Mouse (Mus musculus): ENCODE data around the gene Pik3r3. TPM values are rescaled to one million over a fixed set of nuclear protein-coding genes. Genes with fewer than 3 reads are reported as not detected.

Gene Pik3r3
- polyA plus RNA-seq (2014; fragmentation: Nextera tagmentation; extraction: Ambion mirVana) = 75.9 and 103 TPM in 2 replicates

DNA sequence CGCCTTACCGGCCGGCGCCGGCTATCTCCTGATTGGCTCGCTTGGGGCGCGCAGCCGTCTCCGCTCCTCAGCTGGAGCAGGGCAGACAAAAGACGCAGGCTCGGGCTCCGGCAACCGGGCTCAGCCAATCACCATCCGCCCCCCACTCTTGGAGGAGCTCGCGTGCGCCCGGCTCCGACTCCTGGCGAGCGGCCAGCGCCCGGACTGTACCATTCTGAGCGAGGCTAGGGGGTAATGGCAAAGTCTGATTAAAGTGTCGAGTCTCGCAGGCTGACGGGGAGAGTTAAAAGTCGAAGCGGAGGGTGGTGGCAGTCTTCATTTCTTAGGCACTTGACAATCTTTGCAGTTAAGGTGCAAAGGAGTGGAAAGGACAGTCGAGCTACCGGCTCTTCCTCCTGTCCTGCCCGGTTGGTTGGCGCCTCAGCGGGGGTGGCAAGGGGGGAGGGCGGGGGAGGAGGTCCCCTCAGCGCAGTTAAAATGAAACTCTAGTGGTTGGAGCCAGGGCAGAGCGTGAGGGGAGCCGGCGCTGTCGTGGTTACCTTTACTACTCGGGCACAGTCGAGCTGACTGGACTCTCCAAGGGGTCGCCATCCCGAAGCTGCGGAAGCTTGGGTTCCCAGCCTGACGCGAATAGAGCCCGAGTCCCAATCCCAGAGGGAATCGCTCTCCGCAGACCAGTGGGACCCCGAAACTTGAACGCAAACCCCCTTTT lies at the start of gene Pik3r3:
TSS of gene Pik3r3 (plus strand) at position 479 of the 712 bp plus-strand sequence.
- Histone ChIP-seq H3K4me3 (ENCODE audit: low read depth, low read length) (peak within 1 kb of the TSS; percentile 82), H3K27me3 (ENCODE audit: control insufficient read depth, insufficient read depth, low read length) (no peaks in the 10 kb centered on the region), H3K9me3 (ENCODE audit: control insufficient read depth, low read length) (no peaks in the 10 kb centered on the region), H3K27ac (ENCODE audit: low read depth, low read length) (peak within 1 kb of the TSS; percentile 100), H3K4me1 (replicated peaks; ENCODE audit: control insufficient read depth, insufficient read depth, low read length) (no peaks in the 10 kb centered on the region; the same call in 1 of the 2 replicates), H3K36me3 (ENCODE audit: control insufficient read depth, insufficient read depth, low read length) (no peaks in the 10 kb centered on the region), H3K9ac (ENCODE audit: low read depth, low read length) (peak within 1 kb of the TSS; percentile 97), H3K4me2 (replicated peaks; ENCODE audit: low read depth, low read length) (peak within 1 kb of the TSS; percentile 64)
- ATAC-seq (ENCODE audit: low FRiP score) (peak; percentile 99), DNase-seq (ENCODE audit: low spot score) (peak; percentile 95)
- WGBS = under 1% methylated on average over 49 of the region's 53 CpGs

DNA sequence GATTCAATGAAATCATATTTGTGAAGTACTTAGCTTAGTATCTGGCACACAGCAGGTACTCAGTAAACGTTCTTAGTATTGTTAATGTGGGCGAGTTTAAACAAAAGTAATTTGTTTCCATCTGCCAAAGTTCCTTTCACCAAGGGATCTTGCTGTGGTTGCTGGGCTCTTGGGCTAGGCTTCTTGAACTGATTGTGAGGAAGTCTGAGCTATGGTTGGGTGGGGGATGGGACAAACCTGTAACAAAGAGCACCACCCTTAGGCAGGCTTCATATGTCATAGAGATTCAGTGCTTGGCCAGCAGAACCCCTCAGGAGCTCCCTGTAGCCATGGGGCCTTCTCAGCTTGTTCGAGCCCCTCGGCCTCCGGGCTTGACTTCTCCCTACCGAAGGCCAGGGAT lies 48.3 kb upstream of the Pik3r3 start, which contains the start of the genes 1700042G07Rik and Gm49337:
TSS of gene 1700042G07Rik (plus strand) at position 301 of the 400 bp plus-strand sequence.
TSS of gene Gm49337 (plus strand) at position 313 of the 400 bp plus-strand sequence.
- WGBS = 88% methylated on average over 6 of the region's 6 CpGs
- Histone ChIP-seq H3K4me2 (replicated peaks; ENCODE audit: low read depth, low read length) (no peak within 1 kb of the TSS), H3K4me1 (replicated peaks; ENCODE audit: control insufficient read depth, insufficient read depth, low read length) (peaks cover 6% of the 10 kb centered on the region), H3K9ac (ENCODE audit: low read depth, low read length) (no peak within 1 kb of the TSS), H3K27me3 (ENCODE audit: control insufficient read depth, insufficient read depth, low read length) (no peaks in the 10 kb centered on the region), H3K27ac (ENCODE audit: low read depth, low read length) (no peak within 1 kb of the TSS), H3K36me3 (ENCODE audit: control insufficient read depth, insufficient read depth, low read length) (no peaks in the 10 kb centered on the region), H3K4me3 (ENCODE audit: low read depth, low read length) (no peak within 1 kb of the TSS), H3K9me3 (ENCODE audit: control insufficient read depth, low read length) (no peaks in the 10 kb centered on the region)
- ATAC-seq (ENCODE audit: low FRiP score) = no peak
- DNase-seq (ENCODE audit: low spot score) = no peak

DNA sequence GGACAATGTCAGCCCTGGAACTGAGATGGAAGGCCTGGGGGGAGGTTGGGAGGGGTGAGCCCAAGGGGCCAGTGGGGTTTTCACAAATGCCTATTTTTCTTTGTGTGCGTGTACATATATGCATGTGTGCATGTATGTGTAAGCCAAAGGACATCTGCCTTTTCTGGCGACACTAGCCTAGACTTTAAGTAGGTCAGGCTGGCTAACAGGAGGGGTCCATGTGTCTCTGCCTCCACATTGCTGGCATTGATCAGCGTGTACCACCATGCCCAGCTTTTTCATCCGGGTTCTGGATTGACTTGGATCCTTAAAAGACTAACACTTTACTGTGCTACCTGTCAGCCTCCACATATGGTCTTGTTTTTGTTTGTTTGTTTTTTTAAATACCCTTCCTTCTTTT lies 47.7 kb upstream of the Pik3r3 start:
- WGBS = 90% methylated on average over 4 of the region's 4 CpGs
- no peaks in the 10 kb centered on the region for H3K9me3 ChIP-seq (ENCODE audit: control insufficient read depth, low read length)
- ATAC-seq (ENCODE audit: low FRiP score) (no peak), DNase-seq (ENCODE audit: low spot score) (no peak)
- no peak overlapping the region for H3K4me2 ChIP-seq (replicated peaks; ENCODE audit: low read depth, low read length)
- H3K36me3 ChIP-seq (ENCODE audit: control insufficient read depth, insufficient read depth, low read length) = no peaks in the 10 kb centered on the region
- H3K4me1 ChIP-seq (replicated peaks; ENCODE audit: control insufficient read depth, insufficient read depth, low read length) = peaks cover 6% of the 10 kb centered on the region
- no peak overlapping the region for H3K9ac ChIP-seq (ENCODE audit: low read depth, low read length)
- no peak overlapping the region for H3K27ac ChIP-seq (ENCODE audit: low read depth, low read length)
- no peak overlapping the region for H3K4me3 ChIP-seq (ENCODE audit: low read depth, low read length)
- H3K27me3 ChIP-seq (ENCODE audit: control insufficient read depth, insufficient read depth, low read length) = no peaks in the 10 kb centered on the region

DNA sequence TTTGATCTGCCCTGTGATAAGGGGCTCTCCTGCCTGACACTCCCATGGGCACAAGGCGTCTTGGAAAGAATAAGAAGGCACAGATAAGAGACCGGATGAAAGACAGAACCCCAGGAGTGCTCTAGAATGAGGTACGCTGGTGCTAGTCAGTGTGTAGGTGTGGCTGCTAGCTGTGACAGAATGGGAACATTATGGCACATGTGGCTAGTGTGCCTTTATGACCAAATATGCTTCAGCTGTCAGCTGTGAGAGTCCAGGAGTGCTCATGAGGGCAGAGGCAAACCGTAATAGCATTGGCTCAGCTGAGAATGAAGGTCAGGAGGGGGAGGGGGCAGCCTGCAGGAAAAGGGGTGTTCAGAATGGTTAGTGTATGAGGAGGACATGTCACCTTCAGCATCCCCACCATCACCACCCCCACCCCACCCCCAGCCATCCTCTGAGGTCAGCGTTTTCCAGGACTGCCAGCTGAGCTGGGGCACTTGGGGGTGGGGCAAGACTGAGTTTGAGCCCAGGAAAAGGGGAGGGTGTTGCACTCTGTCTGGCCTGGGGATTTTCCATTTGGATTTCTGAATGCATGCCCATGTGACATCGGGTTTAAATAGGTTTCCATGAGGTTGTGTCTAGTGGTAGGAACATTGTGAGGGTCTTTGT lies 46.8 kb upstream of the Pik3r3 start:
- WGBS = 56% methylated on average over 6 of the region's 6 CpGs
- no peak overlapping the region for H3K27ac ChIP-seq (ENCODE audit: low read depth, low read length)

DNA sequence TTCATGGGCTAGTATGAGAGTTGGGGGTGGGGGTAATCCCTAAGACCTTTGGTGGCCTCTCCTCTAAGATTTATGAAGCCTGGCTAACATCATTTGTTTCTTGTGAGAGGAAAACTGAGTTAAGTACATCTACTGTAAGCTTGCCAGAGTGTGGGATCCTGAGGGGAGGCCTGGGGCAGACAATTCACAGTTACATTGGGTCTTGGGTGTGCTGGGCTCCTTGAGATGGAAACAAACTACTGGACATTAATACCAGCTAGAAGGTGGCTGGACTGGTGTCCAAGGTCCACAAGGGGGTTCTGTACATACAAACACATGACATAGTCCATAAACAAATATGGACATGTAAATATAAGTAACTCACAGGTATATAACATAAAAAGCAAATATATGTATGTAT lies 46.3 kb upstream of the Pik3r3 start:
- H3K9ac ChIP-seq (ENCODE audit: low read depth, low read length) = no peak overlapping the region
- H3K4me1 ChIP-seq (replicated peaks; ENCODE audit: control insufficient read depth, insufficient read depth, low read length) = peaks cover 6% of the 10 kb centered on the region
- no peaks in the 10 kb centered on the region for H3K27me3 ChIP-seq (ENCODE audit: control insufficient read depth, insufficient read depth, low read length)
- ATAC-seq (ENCODE audit: low FRiP score) (no peak), DNase-seq (ENCODE audit: low spot score) (no peak)
- no peak overlapping the region for H3K4me2 ChIP-seq (replicated peaks; ENCODE audit: low read depth, low read length)
- no peak overlapping the region for H3K27ac ChIP-seq (ENCODE audit: low read depth, low read length)
- H3K9me3 ChIP-seq (ENCODE audit: control insufficient read depth, low read length) = no peaks in the 10 kb centered on the region
- H3K36me3 ChIP-seq (ENCODE audit: control insufficient read depth, insufficient read depth, low read length) = no peaks in the 10 kb centered on the region
- no peak overlapping the region for H3K4me3 ChIP-seq (ENCODE audit: low read depth, low read length)

More for the DNA sequence above, 46.8 kb upstream of the Pik3r3 start:
- ATAC-seq (ENCODE audit: low FRiP score) (0 out of 2 replicates have a peak, but pooled peaks have one; percentile 17), DNase-seq (ENCODE audit: low spot score) (no peak)
- no peak overlapping the region for H3K4me2 ChIP-seq (replicated peaks; ENCODE audit: low read depth, low read length)
- no peaks in the 10 kb centered on the region for H3K27me3 ChIP-seq (ENCODE audit: control insufficient read depth, insufficient read depth, low read length)
- H3K4me1 ChIP-seq (replicated peaks; ENCODE audit: control insufficient read depth, insufficient read depth, low read length) = peaks cover 6% of the 10 kb centered on the region
- H3K36me3 ChIP-seq (ENCODE audit: control insufficient read depth, insufficient read depth, low read length) = no peaks in the 10 kb centered on the region
- H3K9me3 ChIP-seq (ENCODE audit: control insufficient read depth, low read length) = no peaks in the 10 kb centered on the region
- H3K9ac ChIP-seq (ENCODE audit: low read depth, low read length) = no peak overlapping the region
- no peak overlapping the region for H3K4me3 ChIP-seq (ENCODE audit: low read depth, low read length)

DNA sequence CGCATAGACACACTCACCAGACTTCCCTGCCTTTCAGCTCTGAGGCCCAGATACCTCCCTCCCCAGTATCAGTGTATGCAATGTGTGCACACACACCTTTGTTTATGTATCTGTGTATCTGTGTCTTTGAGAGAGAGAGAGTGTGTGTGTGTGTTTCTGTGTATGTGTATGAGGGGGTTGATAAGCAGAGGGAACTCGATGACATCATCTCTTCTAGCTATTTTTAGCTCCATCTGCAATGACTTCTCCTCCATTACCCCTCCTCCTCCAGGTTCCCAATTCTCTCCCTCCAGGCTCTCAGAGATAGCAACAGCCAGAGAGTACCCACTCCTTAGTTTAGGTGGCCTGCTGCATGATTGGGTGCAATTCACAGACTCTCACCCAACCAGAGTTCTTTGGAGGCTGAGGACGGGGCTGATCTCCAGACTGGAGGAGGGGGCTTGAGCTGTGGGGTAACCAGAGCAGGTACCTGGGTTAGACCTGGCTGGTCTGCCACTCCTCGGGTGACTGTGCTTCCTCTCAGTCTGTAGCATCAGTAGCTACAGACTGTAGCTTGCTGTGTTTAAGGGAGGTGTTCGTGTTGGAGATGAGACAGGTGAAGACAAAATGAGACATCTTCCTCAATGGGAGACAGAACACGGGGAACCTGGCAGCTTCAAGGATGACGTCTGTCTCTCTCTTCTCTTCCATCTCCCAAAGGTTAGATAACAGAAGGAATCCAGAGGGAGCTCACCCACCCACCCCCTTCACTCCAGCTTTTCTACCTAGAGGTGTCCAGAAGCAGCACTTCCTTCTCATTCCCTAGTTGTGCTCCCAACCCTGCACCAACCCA lies 45.5 kb upstream of the Pik3r3 start:
- Histone ChIP-seq H3K4me3 (ENCODE audit: low read depth, low read length) (no peak overlapping the region), H3K4me2 (replicated peaks; ENCODE audit: low read depth, low read length) (0 out of 2 replicates have a peak overlapping the region, but pooled peaks have one; percentile 11), H3K36me3 (ENCODE audit: control insufficient read depth, insufficient read depth, low read length) (no peaks in the 10 kb centered on the region), H3K27ac (ENCODE audit: low read depth, low read length) (0 out of 2 replicates have a peak overlapping the region, but pooled peaks have one; percentile 24), H3K4me1 (replicated peaks; ENCODE audit: control insufficient read depth, insufficient read depth, low read length) (peaks cover 6% of the 10 kb centered on the region), H3K9me3 (ENCODE audit: control insufficient read depth, low read length) (no peaks in the 10 kb centered on the region), H3K9ac (ENCODE audit: low read depth, low read length) (no peak overlapping the region), H3K27me3 (ENCODE audit: control insufficient read depth, insufficient read depth, low read length) (no peaks in the 10 kb centered on the region)
- ATAC-seq (ENCODE audit: low FRiP score) (no peak), DNase-seq (ENCODE audit: low spot score) (no peak)
- WGBS = 72% methylated on average over 7 of the region's 7 CpGs

DNA sequence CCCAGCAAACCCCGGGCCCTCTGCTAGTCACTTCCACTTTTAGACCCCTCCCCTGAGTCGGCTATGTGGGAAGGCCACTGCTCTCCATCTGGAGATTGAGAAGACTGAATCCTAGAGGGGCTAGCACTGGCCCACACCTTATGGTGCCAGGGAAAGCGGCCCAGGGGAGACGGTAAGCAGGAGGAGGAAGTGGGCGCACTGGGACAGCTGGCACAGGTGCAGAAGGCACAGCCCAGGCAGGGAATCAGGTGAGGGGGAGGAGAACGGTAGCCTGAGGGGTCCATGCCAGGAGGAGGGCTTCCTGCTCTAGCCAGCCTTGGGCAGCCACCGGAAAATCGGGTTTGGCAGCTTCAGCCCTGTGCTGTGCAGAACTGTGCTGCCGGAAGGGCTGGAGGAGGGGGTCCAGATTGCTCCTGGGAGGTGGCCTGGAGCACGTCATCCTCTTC lies 44.9 kb upstream of the Pik3r3 start:
- H3K9ac ChIP-seq (ENCODE audit: low read depth, low read length) = 0 out of 2 replicates have a peak overlapping the region, but pooled peaks have one; percentile 37

DNA sequence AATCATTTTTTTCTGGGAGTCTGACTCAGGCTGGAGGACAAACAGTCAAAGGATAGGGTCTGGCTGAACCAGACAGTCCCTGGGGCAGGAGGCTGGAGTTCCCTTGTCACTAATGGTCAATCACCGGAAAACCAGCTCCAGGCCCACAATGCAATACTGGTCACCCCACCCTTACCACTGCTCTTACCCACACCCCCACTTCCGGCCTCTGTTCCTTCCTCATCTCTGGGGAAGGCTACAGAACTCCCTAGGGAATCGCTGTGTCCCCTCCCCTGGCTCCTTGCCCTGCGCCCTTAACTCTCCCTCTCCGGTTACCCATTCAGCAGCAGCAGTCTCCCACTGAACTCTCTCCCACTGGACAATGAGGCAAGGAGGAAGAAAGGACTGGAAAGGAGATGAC lies 44.3 kb upstream of the Pik3r3 start:
- peaks cover 6% of the 10 kb centered on the region for H3K4me1 ChIP-seq (replicated peaks; ENCODE audit: control insufficient read depth, insufficient read depth, low read length)
- 42% methylated on average over 5 of the region's 5 CpGs for WGBS
- no peak for ATAC-seq (ENCODE audit: low FRiP score)
- H3K9me3 ChIP-seq (ENCODE audit: control insufficient read depth, low read length) = no peaks in the 10 kb centered on the region
- no peaks in the 10 kb centered on the region for H3K36me3 ChIP-seq (ENCODE audit: control insufficient read depth, insufficient read depth, low read length)
- H3K4me2 ChIP-seq (replicated peaks; ENCODE audit: low read depth, low read length) = no peak overlapping the region
- no peak overlapping the region for H3K9ac ChIP-seq (ENCODE audit: low read depth, low read length)
- 0 out of 2 replicates have a peak overlapping the region, but pooled peaks have one; percentile 13 for H3K27ac ChIP-seq (ENCODE audit: low read depth, low read length)
- no peaks in the 10 kb centered on the region for H3K27me3 ChIP-seq (ENCODE audit: control insufficient read depth, insufficient read depth, low read length)
- H3K4me3 ChIP-seq (ENCODE audit: low read depth, low read length) = no peak overlapping the region
- DNase-seq (ENCODE audit: low spot score) = no peak

More for the DNA sequence above, 44.9 kb upstream of the Pik3r3 start:
- Histone ChIP-seq H3K27ac (ENCODE audit: low read depth, low read length) (0 out of 2 replicates have a peak overlapping the region, but pooled peaks have one; percentile 24), H3K9me3 (ENCODE audit: control insufficient read depth, low read length) (no peaks in the 10 kb centered on the region), H3K27me3 (ENCODE audit: control insufficient read depth, insufficient read depth, low read length) (no peaks in the 10 kb centered on the region), H3K4me3 (ENCODE audit: low read depth, low read length) (no peak overlapping the region), H3K4me2 (replicated peaks; ENCODE audit: low read depth, low read length) (peak overlapping the region; percentile 11; the same call in 1 of the 2 replicates), H3K36me3 (ENCODE audit: control insufficient read depth, insufficient read depth, low read length) (no peaks in the 10 kb centered on the region), H3K4me1 (replicated peaks; ENCODE audit: control insufficient read depth, insufficient read depth, low read length) (peaks cover 6% of the 10 kb centered on the region)
- DNase-seq (ENCODE audit: low spot score) (peak; percentile 38), ATAC-seq (ENCODE audit: low FRiP score) (0 out of 2 replicates have a peak, but pooled peaks have one; percentile 27)
- 36% methylated on average over 10 of the region's 10 CpGs for whole genome bisulfite sequencing
